Mouse (Mus musculus): ENCODE measurements around the gene Cd99l2. TPM values are rescaled to one million over a fixed set of nuclear protein-coding genes. Genes with fewer than 3 reads are reported as not detected.
A peak's percentile ranks its signal among the peaks of the same experiment; 100 is the strongest.

Cd99l2 gene
- 6.8 and 8.2 TPM in 2 replicates for total RNA-seq (2012; rRNA removed)

DNA sequence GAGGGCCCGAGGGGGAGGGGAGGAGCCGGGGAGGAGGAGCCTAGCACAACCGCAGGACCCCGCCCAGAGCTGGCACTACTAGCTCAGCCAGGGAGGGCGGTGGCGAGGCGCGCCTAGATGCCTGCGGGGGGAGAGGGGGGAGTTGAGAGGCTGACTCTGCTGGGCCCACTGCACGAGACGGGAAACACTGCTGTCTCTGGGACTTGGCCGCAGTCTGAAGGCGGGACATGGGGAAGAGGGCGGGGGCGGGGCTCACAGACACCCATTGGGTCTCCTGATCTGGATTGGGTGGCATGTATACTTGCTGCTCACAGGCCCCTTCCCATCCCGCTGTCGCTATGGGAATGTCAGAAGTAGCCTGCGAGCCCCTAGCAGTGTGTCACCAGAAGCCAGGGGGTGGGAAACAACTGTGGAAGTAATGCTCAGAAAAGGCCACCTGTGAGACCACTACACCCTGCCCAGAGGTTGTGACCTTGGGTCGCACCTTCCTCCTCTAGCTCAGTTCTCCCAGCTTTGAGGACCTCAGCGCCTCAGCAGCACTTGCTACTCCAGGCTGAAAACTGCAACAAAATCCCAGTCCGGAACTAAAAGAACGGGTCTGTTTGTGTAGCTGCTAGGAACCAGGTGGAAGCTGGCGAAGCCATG lies at the start of gene Cd99l2:
Cd99l2 (minus strand) TSS at position 216 of the 645 bp plus-strand sequence.
- in situ Hi-C loops (cut with MboI; ENCODE audit: low sequenced_read_pairs in 2 of 2, unreplicated experiment in 2 of 2) = no loop called here
- TF ChIP-seq HCFC1 (IDR thresholded peaks at IDR 0.05; ENCODE audit: borderline replicate concordance, insufficient read depth, low read length) = no peak
- TF ChIP-seq CHD2 (IDR thresholded peaks at IDR 0.05; ENCODE audit: low read depth, low read length) = no peak
- no peak for TF ChIP-seq MAFK (IDR thresholded peaks at IDR 0.05; ENCODE audit: insufficient read depth, low read depth, low read length)
- no peak for TF ChIP-seq ZC3H11A (IDR thresholded peaks at IDR 0.05; ENCODE audit: borderline replicate concordance, low read depth, low read length)
- no peak for TF ChIP-seq ZNF384 (IDR thresholded peaks at IDR 0.05; ENCODE audit: low read depth, low read length)
- no peak within 1 kb of the TSS for H3K27ac ChIP-seq (ENCODE audit: insufficient read depth, low read depth, low read length, poor library complexity, severe bottlenecking)

DNA sequence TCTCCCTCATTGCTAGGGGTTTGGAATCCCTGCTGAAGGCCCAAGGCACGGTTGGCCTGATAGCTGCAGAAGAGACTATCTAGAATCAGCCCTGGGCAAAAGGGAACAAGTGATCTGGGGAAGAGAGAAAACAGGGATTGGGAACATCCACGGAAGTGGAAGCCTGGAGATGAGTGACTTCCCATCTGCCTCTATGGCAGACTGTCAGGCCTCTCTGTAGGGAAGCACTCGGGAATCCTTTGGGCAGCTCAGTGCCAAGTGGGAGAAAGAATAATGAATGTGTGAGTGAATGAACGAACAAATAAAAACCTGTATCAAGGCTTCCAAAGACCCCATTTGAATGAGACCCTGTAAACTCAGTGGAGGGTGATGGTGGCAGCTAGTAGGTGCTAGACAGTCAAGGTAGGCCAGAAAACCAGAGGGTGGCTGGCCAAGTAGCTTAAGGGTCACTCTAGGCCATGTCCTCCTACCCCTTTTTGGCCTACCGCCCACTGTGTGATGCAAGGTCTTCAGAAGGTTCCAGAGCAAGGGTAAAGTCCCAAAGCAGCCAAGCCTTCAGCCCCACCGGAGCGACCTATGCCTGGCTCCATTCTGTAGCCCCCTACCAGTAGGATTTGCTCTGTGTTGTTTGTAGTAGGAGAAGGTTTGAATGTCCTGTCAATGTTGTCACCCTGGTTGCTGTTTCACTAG lies 48.3 kb upstream of the Cd99l2 start:
- Histone ChIP-seq H3K27ac (ENCODE audit: insufficient read depth, low read depth, low read length, poor library complexity, severe bottlenecking) (no peak overlapping the region), H3K36me3 (ENCODE audit: control insufficient read depth, insufficient read depth, low read length, poor library complexity, severe bottlenecking) (no peaks in the 10 kb centered on the region), H3K4me1 (ENCODE audit: control insufficient read depth in 2 of 2, insufficient read depth in 2 of 2, low read length in 2 of 2, poor library complexity in 1 of 2) (no peaks in the 10 kb centered on the region), H3K9ac (ENCODE audit: insufficient read depth, low read depth, low read length, poor library complexity, severe bottlenecking) (no peak overlapping the region), H3K9me3 (ENCODE audit: control insufficient read depth, insufficient read depth, low read depth, low read length) (no peaks in the 10 kb centered on the region), H3K4me3 (ENCODE audit: insufficient read depth in 1 of 2, low read depth in 1 of 2, low read length in 2 of 2, poor library complexity in 1 of 2, severe bottlenecking in 1 of 2) (no peak overlapping the region)
- TF ChIP-seq HCFC1 (IDR thresholded peaks at IDR 0.05; ENCODE audit: borderline replicate concordance, insufficient read depth, low read length) (no peak), ZC3H11A (IDR thresholded peaks at IDR 0.05; ENCODE audit: borderline replicate concordance, low read depth, low read length) (no peak), MAFK (IDR thresholded peaks at IDR 0.05; ENCODE audit: insufficient read depth, low read depth, low read length) (no peak), CHD2 (IDR thresholded peaks at IDR 0.05; ENCODE audit: low read depth, low read length) (no peak), ZNF384 (IDR thresholded peaks at IDR 0.05; ENCODE audit: low read depth, low read length) (no peak)
- in situ Hi-C loops (cut with MboI; ENCODE audit: low sequenced_read_pairs in 2 of 2, unreplicated experiment in 2 of 2) = no loop called here
- DNase-seq (ENCODE audit: low read depth, low spot score) = no peak

More for the DNA sequence above, at the start of gene Cd99l2:
- no peaks in the 10 kb centered on the region for H3K9me3 ChIP-seq (ENCODE audit: control insufficient read depth, insufficient read depth, low read depth, low read length)
- 0 out of 4 replicates have a peak, but pooled peaks cover 0 to 1% of the 10 kb centered on the region in 2 experiments for H3K4me1 ChIP-seq (ENCODE audit: control insufficient read depth in 2 of 2, insufficient read depth in 2 of 2, low read length in 2 of 2, poor library complexity in 1 of 2)
- H3K9ac ChIP-seq (ENCODE audit: insufficient read depth, low read depth, low read length, poor library complexity, severe bottlenecking) = peak within 1 kb of the TSS; percentile 88
- DNase-seq (ENCODE audit: low read depth, low spot score) = peak; percentile 52
- no peaks in the 10 kb centered on the region for H3K36me3 ChIP-seq (ENCODE audit: control insufficient read depth, insufficient read depth, low read length, poor library complexity, severe bottlenecking)
- peak within 1 kb of the TSS; percentile 84 to 86 for H3K4me3 ChIP-seq (ENCODE audit: insufficient read depth in 1 of 2, low read depth in 1 of 2, low read length in 2 of 2, poor library complexity in 1 of 2, severe bottlenecking in 1 of 2)

DNA sequence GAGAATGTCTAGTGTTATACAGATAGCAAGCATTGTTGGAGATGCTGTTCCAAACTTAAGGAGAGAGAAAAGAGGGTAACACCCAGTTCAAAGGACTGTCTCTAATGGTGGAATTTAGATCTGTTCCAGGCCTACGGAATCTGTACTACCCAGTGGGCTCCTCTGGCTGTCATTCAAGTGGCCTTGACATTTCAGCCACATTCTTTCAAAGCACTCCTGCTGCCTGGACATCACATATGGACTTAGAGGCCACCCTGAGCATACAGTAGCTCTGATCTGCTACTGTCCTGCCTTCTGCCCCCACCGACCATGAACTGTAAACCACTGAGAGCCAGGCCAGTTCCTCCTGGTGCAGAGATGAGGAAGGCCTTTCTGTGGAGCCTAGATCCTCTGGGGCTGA lies 45.1 kb upstream of the Cd99l2 start:
- Histone ChIP-seq H3K9me3 (ENCODE audit: control insufficient read depth, insufficient read depth, low read depth, low read length) (no peaks in the 10 kb centered on the region), H3K4me3 (ENCODE audit: insufficient read depth in 1 of 2, low read depth in 1 of 2, low read length in 2 of 2, poor library complexity in 1 of 2, severe bottlenecking in 1 of 2) (no peak overlapping the region), H3K27ac (ENCODE audit: insufficient read depth, low read depth, low read length, poor library complexity, severe bottlenecking) (no peak overlapping the region), H3K9ac (ENCODE audit: insufficient read depth, low read depth, low read length, poor library complexity, severe bottlenecking) (no peak overlapping the region), H3K36me3 (ENCODE audit: control insufficient read depth, insufficient read depth, low read length, poor library complexity, severe bottlenecking) (no peaks in the 10 kb centered on the region), H3K4me1 (ENCODE audit: control insufficient read depth in 2 of 2, insufficient read depth in 2 of 2, low read length in 2 of 2, poor library complexity in 1 of 2) (no peaks in the 10 kb centered on the region)
- DNase-seq (ENCODE audit: low read depth, low spot score) = no peak
- no peak for TF ChIP-seq MAFK (IDR thresholded peaks at IDR 0.05; ENCODE audit: insufficient read depth, low read depth, low read length)
- TF ChIP-seq ZNF384 (IDR thresholded peaks at IDR 0.05; ENCODE audit: low read depth, low read length) = no peak
- TF ChIP-seq HCFC1 (IDR thresholded peaks at IDR 0.05; ENCODE audit: borderline replicate concordance, insufficient read depth, low read length) = no peak
- no peak for TF ChIP-seq CHD2 (IDR thresholded peaks at IDR 0.05; ENCODE audit: low read depth, low read length)
- TF ChIP-seq ZC3H11A (IDR thresholded peaks at IDR 0.05; ENCODE audit: borderline replicate concordance, low read depth, low read length) = no peak
- in situ Hi-C loops (cut with MboI; ENCODE audit: low sequenced_read_pairs in 2 of 2, unreplicated experiment in 2 of 2) = no loop called here

DNA sequence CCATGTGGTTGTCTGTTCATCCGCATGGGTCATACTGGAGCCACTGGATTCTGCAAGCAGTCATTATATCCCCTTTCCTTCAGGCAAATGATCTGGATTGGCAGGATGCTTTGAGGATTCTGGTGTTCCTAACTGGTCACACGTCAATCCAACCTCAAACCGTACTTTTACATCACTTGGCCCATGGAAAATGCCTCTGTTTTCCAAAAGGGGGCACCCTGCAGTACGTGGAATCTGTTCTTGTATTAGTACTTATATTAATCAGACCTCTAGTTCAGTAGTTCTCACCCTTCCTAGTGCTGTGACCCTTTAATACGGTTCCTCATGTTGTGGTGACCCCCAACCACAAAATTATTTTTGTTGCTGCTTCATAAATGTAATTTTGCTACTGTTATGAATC lies 41.5 kb upstream of the Cd99l2 start:
- Histone ChIP-seq H3K4me1 (ENCODE audit: control insufficient read depth in 2 of 2, insufficient read depth in 2 of 2, low read length in 2 of 2, poor library complexity in 1 of 2) (no peaks in the 10 kb centered on the region), H3K36me3 (ENCODE audit: control insufficient read depth, insufficient read depth, low read length, poor library complexity, severe bottlenecking) (no peaks in the 10 kb centered on the region), H3K9me3 (ENCODE audit: control insufficient read depth, insufficient read depth, low read depth, low read length) (no peaks in the 10 kb centered on the region), H3K4me3 (ENCODE audit: insufficient read depth in 1 of 2, low read depth in 1 of 2, low read length in 2 of 2, poor library complexity in 1 of 2, severe bottlenecking in 1 of 2) (no peak overlapping the region), H3K27ac (ENCODE audit: insufficient read depth, low read depth, low read length, poor library complexity, severe bottlenecking) (no peak overlapping the region), H3K9ac (ENCODE audit: insufficient read depth, low read depth, low read length, poor library complexity, severe bottlenecking) (no peak overlapping the region)
- in situ Hi-C loops (cut with MboI; ENCODE audit: low sequenced_read_pairs in 2 of 2, unreplicated experiment in 2 of 2) = no loop called here
- TF ChIP-seq ZNF384 (IDR thresholded peaks at IDR 0.05; ENCODE audit: low read depth, low read length) (no peak), MAFK (IDR thresholded peaks at IDR 0.05; ENCODE audit: insufficient read depth, low read depth, low read length) (no peak), ZC3H11A (IDR thresholded peaks at IDR 0.05; ENCODE audit: borderline replicate concordance, low read depth, low read length) (no peak), HCFC1 (IDR thresholded peaks at IDR 0.05; ENCODE audit: borderline replicate concordance, insufficient read depth, low read length) (no peak), CHD2 (IDR thresholded peaks at IDR 0.05; ENCODE audit: low read depth, low read length) (no peak)
- DNase-seq (ENCODE audit: low read depth, low spot score) = no peak

Measured in ES-E14 (cell line).